Mouse (Mus musculus): ENCODE measurements at regions not wholly inside any gene's neighbourhood (a gene's known extent, or its start where the extent isn't known, plus 50 kb on each side); places are given as distances from the start of the nearest gene placed in this dataset.

DNA sequence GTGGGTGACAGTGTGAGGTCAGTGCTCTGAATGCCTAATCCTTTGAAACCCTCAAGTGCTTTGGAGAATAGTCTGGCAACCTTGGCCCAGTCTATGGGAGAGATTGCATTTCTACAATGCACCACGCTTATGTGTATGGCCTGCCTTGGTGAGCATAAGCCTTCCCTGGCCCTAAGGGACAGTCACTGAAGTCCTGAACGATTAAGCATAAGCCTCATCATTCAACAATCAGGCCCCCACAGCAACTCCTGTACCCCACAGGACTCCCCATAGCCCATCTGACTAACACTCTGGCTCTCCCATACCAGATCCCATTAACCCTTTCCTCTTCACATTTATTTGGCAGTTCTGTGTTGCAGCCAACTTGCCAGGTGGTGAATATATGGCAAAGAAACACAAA lies 203.1 kb upstream of the Ano5 start:
- DNase-seq, result no peak

DNA sequence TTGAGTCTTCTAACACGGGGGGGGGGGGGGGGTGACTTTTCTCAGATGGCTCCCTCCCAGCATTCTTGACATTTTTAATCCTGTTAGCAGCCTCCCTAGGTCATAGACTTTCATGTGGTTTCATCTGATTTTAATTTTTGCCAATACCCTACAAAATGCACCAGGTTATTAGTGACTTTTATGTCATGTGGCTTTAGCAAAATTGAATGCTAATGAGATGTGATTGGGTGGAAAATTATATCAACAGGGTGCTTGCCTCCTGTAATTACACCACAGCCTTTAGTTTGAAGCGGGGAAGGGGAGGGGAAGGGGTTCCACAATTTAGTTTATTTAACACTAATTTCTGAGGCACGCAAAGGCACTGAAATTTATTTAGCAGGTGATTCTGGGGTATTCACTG lies 200.6 kb upstream of the Ano5 start:
- DNase-seq, result no peak

GRCm38 (mm10) chr7:51339841-51340540 lies 170.8 kb upstream of the Ano5 start:
- DNase-seq, result no peak

DNA sequence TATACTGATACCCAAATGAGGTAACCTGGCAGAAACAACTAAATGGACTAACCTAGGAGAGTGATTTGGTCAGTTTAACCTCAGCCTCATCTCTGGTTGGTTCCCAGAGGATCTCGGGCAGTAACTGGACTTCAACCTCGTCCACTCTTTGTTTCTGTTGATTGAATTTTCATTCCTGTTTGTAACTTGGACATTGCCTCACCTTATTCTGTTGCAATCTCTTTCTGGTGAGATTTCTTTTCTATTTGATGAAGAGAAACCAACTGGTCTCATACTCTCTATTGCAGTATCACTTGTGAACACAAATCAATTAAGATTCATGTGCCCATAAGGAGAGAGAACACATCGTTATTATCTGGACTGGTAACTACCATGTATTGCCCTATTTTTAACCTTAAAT lies 163.3 kb upstream of the Ano5 start:
- no peak for DNase-seq

DNA sequence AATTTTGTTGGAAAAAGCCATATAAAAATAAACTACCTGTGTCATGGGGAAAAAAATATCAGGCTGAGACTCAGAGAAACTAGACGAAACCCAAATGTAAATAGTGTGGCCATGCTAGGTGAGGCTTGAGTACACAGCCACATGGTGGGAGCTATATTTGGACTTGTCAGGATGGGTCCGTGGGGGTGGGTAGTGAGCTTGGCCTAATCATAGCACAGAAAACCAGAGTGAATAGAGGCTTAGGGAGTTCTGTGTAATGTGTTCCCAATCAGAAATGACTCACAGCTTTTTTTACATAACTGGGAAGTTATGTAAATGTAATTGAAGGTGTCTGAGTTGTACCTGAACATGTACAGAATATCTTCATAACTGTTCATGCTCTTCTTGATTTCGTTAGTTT lies 150.7 kb upstream of the Ano5 start:
- no peak for DNase-seq

DNA sequence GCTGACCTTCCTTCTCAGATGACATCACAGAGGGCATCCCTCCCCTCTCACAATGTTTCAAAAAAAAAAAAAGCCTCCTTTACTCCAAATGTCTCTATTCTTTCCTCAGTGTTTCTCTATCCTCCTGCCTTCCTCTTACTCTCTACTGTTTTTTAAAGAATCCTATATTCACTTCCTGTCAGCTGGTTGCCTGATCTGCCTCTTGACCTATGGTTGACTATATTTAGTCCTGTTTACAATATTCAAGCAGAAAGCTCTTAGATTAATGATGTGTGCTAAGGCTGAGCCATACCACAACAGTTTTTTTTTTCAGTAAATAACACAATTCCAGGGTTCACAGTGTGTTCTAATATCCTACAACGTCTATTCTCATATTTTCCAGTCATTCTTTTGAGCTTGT lies 133.2 kb upstream of the Ano5 start:
- DNase-seq, result no peak
